Mouse (Mus musculus) lung, postnatal 10 days (tissue): Measurements from ENCODE around the gene Gas6.

Experiments used
- DNase-seq: peaks from one replicate; pipeline ENCODE4 v3.0.0; 2021

Gas6 gene

DNA sequence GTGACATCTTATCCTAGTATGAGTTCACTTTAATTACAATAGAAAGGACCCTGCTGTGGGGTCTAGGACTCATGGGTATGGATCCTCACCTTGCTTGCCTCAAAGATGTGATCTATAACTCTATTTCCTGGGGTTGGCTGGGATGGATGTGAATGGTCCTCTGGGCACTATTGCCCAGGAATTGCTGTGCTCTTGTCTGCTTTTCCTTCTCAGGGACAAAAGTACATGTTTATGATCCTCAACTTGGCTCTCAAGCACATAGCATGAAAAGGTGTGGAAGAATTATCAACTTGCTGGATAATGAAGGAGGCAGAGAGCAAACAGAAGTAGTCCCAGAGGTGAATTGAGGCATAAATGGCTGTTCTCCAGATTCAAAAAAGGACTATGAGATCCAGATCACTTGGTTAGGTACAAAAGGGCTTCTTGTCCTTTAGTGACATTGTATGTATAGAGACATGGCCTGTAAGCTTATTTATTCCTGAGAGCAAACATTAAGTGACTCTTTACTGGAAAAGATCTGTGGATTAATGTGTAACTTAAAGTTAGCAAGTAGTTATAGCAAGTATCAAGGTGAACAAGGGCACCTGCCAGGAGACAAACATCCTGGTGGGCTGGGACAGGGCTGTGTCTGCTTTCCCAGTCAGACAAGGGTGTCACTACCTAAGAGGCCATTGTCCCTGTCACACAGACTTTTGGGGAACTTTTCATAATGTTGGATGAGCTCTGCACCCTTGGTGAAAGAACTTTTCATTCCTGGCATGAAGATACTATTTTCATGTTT is 10.8 kb upstream of the Gas6 start:
- no peak for DNase-seq

DNA sequence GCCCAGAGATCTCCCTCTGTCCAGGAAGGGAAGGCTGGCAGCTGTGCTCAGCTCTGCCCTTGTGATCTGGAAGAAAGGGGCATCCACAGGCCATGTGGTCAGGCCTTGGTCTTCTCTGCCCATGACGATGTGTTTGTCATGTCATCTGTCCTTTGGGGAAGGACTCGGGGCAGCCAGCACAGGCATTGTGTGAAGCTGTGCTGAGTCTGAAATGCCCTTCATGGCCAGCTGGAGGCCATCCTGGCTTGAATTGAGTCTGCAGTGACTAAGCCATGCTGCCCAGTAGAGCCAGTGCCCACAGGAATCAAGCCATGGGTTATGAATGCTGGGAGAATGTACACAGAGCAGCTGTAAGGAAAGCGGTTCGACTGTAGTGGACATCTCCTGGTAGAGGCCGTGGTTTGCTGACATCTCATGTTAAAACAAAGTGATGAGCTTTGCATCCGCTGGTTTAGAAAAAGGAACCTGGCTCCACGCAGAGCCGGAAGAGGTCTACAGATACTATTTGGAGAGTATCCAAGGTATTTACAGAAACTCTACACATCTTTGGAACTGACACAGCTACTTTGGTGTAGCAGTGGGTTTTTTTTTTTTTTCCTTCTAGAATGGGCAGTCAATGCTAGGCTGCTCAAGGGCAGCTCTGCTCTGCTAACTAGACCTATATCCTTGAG is 9.8 kb upstream of the Gas6 start:
- DNase-seq = no peak

GRCm38 (mm10) chr8:13501221-13501620 is 6.9 kb upstream of the Gas6 start:
- DNase-seq = no peak

DNA sequence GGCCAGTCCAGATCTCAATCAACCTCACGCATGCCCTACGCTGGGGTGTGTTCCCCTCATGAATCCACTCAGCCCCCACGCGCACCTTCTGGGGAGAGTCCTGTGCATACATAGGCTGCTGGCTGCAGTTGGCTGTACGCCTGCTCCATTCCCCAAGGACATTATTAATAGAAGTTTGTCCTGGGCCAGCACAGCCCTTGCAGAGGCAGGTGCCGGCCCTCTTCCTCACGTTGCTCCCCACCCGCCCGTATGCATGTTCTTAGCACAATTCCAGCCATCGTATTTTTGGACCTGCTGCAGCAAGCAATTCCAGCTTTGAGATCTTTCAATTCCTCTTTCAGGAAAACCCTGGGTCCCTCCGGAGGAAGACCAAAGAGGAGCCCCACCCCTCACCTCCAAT is 1.3 kb downstream of the Gas6 start:
- peak; percentile 56 for DNase-seq

GRCm38 (mm10) chr8:13492198-13492995 is 1.9 kb downstream of the Gas6 start:
- DNase-seq = peak; percentile 84

GRCm38 (mm10) chr8:13491491-13492010 is 2.7 kb downstream of the Gas6 start:
- no peak for DNase-seq

DNA sequence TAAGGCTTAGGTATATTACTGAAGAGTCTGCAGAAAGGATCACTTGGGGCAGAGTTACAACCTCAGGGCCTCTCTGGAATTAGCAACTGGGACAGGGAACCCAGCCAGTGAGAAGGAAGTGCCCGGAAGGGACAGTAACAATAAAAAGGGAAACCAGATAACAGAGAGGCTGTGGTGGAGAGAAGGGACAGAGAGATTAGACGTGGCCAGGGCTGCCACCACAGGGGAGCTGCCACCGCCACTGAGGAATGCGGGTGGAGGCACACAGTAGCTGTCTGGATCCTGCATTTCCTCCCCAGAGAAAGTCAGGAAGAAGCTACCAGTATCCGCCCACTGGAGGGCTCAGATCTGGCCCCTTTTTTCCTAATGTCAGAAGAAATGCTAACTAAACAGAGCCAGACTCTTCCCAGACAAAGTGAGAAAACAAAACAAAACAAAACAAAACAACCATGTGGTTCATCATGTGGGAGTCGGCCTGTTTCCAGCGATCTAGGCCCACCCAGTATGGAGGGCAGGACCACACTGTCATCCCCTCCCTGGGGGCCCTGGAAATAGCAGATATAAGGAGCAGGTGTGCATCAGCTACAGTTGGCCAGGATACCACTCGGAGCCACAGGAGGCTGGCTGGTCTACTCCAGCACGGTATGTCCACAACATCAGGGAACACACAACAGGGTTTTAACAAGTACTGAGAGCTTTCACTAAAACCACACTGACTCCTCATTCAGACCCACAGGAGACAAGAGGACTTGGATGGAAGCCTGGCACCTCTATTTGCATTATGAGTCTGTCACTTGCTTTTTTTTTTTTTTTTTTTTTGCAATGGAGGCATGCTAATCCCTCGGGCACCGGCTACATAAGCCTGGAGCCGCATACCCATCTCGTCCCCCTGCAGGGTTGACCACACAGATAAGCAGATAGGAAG is 4.0 kb downstream of the Gas6 start:
- DNase-seq = no peak

DNA sequence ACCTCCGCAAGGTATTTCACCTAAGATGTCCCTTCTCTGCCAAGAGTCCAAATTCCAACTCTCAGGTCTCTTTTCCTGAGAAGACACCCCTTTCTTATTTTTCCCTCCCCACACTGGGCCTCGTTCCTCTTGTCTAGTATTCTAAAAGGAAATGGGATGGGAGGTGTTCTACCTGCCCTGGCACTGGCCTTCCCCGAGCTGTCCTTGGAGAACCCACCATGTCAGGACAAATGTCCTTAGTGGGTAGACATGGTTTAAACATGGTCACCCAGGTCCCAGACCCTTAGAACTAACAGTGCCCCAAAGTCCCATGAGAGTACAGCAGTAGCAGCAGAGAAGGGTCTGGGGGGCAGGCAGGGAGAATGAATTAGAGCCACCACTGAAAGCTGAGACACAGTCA is 4.9 kb downstream of the Gas6 start:
- no peak for DNase-seq

- no peak for DNase-seq
Observed at GRCm38 (mm10) chr8:13483191-13483590, 11.1 kb downstream of the Gas6 start.

DNA sequence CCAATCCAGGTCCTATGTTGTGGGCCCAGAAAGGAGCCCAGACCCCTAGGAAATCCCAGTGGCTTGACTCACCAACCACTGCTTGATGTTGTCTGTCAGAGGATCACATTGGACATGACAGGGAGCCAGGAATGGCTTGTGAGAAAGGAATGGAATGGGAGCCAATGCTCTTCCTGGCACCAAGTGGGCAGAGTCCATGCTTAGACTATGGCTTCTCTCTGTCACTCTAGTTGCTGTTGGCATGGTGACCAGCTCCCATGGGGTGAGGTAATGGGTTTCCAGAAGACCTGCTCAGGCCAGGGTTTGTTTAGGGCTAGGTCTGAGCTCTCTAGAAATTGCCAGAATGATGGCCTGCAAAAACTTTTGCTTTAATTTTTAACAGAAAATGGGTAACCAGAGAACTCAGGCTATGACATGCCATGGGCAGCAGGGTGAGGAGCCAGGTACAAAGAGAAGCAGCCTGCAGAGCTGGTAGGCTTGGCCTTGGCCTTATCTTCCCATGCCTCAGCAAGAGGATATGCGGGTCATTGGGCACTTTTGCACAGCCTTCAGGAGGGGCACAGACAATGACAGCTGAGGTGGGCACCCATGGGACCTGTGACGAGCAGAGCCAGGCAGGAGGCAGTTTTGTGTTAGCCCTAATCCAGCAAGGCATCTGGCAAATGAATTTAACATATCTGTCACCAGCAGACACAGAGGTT is 12.0 kb downstream of the Gas6 start:
- DNase-seq = no peak

DNA sequence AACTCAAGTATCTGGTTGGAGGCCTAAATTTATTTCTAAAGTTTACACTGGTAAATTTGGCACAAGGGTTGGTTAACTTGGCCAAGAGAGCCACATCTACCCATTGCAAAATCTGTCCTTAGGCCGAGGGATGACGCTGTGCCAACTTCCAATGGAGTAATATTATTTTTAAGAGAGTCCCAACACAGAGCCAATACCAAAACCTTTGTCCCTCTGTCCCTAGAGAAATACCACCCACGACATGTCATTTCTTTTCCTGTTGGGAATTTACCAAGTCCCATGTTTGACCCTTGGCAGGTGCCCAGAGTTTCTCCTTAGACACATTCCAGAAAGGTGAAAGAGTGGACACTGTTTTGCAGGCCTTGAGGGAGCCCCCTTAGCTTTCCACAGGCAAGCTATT is 12.7 kb downstream of the Gas6 start:
- DNase-seq = peak; percentile 33

GRCm38 (mm10) chr8:13481089-13481554 is 13.2 kb downstream of the Gas6 start:
- peak; percentile 41 for DNase-seq

DNA sequence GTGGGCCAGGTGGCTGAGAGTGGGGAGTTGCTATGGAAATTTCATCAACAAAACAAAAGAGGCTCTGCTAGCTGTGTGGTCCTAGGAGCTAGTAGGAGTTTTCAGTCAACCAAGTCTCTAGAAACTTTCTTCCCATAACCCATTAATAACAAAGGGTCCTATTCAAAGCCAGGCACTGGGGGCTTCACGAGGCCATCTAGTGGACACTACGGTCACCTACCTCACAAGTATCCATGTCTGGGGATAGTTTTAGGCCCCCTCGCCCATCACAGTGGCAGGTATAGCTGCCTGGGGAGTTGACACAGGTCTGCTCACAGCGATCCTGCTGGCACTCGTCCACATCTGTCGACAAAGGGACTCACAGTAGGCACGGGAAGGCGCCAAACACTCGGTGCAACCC is 18.4 kb downstream of the Gas6 start:
- DNase-seq = no peak

DNA sequence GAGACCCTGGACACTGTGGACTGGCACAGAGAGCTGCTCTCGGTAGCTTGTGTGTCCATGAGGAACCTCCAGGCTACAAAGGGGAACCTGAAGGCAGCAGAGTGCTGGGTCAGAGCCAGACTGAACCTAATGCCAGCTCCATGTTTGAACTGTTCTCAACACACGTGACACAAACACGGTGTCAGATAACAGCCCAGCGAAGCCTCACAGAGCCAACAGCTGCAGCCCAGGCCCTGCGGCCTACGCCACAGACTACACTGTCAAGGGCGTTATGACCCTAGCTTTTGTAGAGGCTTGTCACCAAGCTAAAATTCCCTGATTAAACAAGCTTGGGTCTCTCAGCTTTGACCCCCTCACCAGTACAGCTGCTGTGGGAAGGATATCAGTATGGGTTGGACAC is 22.0 kb downstream of the Gas6 start:
- DNase-seq = peak; percentile 58

DNA sequence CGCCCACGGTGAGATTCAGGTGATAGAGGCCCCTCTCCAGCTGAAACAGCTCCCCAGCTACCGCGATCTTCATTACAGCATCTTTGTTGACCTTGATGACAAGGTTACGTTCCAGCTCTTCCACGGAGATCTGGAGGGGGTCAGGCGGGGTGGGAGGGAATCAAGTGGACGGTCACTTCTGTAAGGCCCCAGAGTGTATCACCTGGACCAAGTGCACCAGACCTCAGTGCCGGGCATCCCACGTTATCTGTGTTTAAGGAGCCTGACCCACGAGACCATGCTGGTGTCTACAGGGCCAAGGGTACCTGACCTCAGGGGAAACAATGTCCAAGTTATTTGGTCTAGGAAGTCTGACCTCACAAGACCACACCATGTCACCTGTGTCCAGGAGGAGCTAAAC is 22.8 kb downstream of the Gas6 start:
- no peak for DNase-seq

- no peak for DNase-seq
Observed at GRCm38 (mm10) chr8:13468737-13469136, 25.6 kb downstream of the Gas6 start.

GRCm38 (mm10) chr8:13466989-13467388 is 27.3 kb downstream of the Gas6 start:
- DNase-seq = no peak

DNA sequence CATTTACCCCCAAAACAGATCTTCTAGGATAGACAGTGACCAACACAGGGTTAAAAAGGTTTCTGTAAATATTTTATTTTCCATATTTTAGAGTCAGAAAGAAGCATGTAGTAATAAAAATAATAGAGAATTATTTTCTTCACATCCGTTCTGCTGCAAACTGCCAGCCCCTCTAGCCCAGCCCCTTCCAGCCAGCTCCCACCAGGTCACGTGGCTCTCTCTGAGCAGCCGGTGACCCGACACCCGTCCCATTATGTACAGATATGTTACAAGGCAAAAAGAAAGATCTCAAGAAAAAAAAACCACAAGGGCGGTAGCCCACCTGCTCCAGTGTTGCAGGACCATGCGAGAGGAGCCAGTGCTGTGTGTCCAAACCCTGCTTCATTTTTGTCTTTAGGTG is 29.0 kb downstream of the Gas6 start:
- peak; percentile 38 for DNase-seq

GRCm38 (mm10) chr8:13462392-13462791 is 31.9 kb downstream of the Gas6 start:
- DNase-seq = peak; percentile 87

DNA sequence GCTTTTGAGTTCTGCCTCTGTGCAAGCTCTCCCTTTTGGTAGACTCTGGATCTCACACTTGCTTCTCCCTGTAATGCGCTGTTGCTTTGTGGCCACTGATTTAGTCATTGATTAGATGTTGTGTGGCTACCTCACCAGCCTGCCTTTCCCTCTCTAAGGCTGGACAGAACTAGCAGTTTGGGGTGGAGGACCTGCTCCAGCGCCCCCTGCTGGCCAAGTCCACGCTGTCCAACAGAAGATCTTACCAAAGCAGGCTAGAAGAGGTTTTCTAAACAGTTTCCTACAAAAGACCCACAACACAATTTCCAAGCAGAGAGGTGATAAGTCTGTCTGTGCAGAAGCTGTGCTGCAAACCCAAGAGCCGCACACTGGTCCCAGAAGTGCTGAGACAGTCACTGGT is 32.4 kb downstream of the Gas6 start:
- DNase-seq = peak; percentile 84

- peak; percentile 32 for DNase-seq
Observed at GRCm38 (mm10) chr8:13461085-13461765, 33.1 kb downstream of the Gas6 start.
